Mouse (Mus musculus) midbrain, embryonic 12.5 days (tissue): Measurements from ENCODE around the gene Slc11a1. TPM values are rescaled to one million over a fixed set of nuclear protein-coding genes. Genes with fewer than 3 reads are reported as not detected.

Source experiments
- ATAC-seq: fragments of 200-750 bp; cut with Nextera tagmentation; 2 replicates; pipeline ENCODE4 v1.8.0; 2017; ENCODE audit warnings: low read depth, moderate TSS enrichment, moderate library complexity; ENCODE audit not compliant: low FRiP score
- H3K27ac ChIP-seq: fragments of 300-500 bp; sonication (generic); replicated peaks from 2 replicates; pipeline ENCODE4 v1.5.1; 2016; ENCODE audit warnings: mild to moderate bottlenecking
- H3K27me3 ChIP-seq: fragments of 300-500 bp; sonication (generic); 2 replicates; pipeline ENCODE4 v1.6.1; 2016; ENCODE audit warnings: mild to moderate bottlenecking
- H3K36me3 ChIP-seq: fragments of 300-500 bp; sonication (generic); 2 replicates; pipeline ENCODE4 v1.6.1; 2016
- H3K4me1 ChIP-seq: fragments of 300-500 bp; sonication (generic); 2 replicates; pipeline ENCODE4 v1.6.1; 2016
- H3K4me2 ChIP-seq: fragments of 300-500 bp; sonication (generic); replicated peaks from 2 replicates; pipeline ENCODE4 v1.6.1; 2016; ENCODE audit warnings: mild to moderate bottlenecking, moderate library complexity
- H3K4me3 ChIP-seq: fragments of 300-500 bp; sonication (generic); 2 replicates; pipeline ENCODE4 v1.5.1; 2016; ENCODE audit warnings: mild to moderate bottlenecking
- H3K9ac ChIP-seq: fragments of 300-500 bp; sonication (generic); replicated peaks from 2 replicates; pipeline ENCODE4 v1.6.1; 2016; ENCODE audit warnings: mild to moderate bottlenecking, moderate library complexity
- H3K9me3 ChIP-seq: fragments of 300-500 bp; sonication (generic); 2 replicates; pipeline ENCODE4 v1.6.1; 2016; ENCODE audit warnings: mild to moderate bottlenecking
- WGBS: fragments of 180-500 bp; shearing (Covaris S2); methylation state at CpG from one replicate; pipeline ENCODE4 v1.1.7; 2016; 5-methylcytosine and 5-hydroxymethylcytosine counted together
- polyA plus RNA-seq: library from polyadenylated mRNA; unstranded; fragments of >200 nt; fragmentation: Nextera tagmentation; extraction: Ambion mirVana; gene quantifications from 2 replicates; pipeline ENCODE4 v1.2.1, GENCODE M21; 2016

The Slc11a1 gene
- polyA plus RNA-seq, 1 experiment from 2014 or later = 2.4 TPM

- H3K9me3 ChIP-seq = no peaks in the 10 kb centered on the region
- ATAC-seq = no peak
- no peak overlapping the region for H3K27ac ChIP-seq
- H3K27me3 ChIP-seq = no peaks in the 10 kb centered on the region
- no peak overlapping the region for H3K9ac ChIP-seq
- peaks cover 2% of the 10 kb centered on the region; the same call in 1 of the 2 replicates for H3K4me1 ChIP-seq
- 88% methylated on average over 10 of the region's 10 CpGs for WGBS
- no peak overlapping the region for H3K4me2 ChIP-seq
- H3K4me3 ChIP-seq = no peak overlapping the region
- H3K36me3 ChIP-seq = no peaks in the 10 kb centered on the region
Observed at GRCm38 (mm10) chr1:74381588-74382021, 6.6 kb downstream of the Slc11a1 start.

GRCm38 (mm10) chr1:74383385-74383784 lies 8.4 kb downstream of the Slc11a1 start:
- Histone ChIP-seq H3K9me3 (no peaks in the 10 kb centered on the region), H3K36me3 (no peaks in the 10 kb centered on the region), H3K27ac (no peak overlapping the region), H3K4me1 (peaks cover 9% of the 10 kb centered on the region), H3K4me3 (no peak overlapping the region), H3K27me3 (peaks cover 4% of the 10 kb centered on the region), H3K4me2 (no peak overlapping the region), H3K9ac (no peak overlapping the region)
- ATAC-seq = no peak
- WGBS = 89% methylated on average over 13 of the region's 13 CpGs

GRCm38 (mm10) chr1:74384525-74384924 lies 9.5 kb downstream of the Slc11a1 start:
- Histone ChIP-seq H3K36me3 (no peaks in the 10 kb centered on the region), H3K9me3 (no peaks in the 10 kb centered on the region), H3K27ac (no peak overlapping the region), H3K4me3 (no peak overlapping the region), H3K27me3 (peaks cover 15% of the 10 kb centered on the region), H3K9ac (no peak overlapping the region), H3K4me1 (peaks cover 9% of the 10 kb centered on the region), H3K4me2 (no peak overlapping the region)
- ATAC-seq = no peak
- 83% methylated on average over 8 of the region's 8 CpGs for WGBS

- 92% methylated on average over 10 of the region's 10 CpGs for WGBS
- H3K27ac ChIP-seq = no peak overlapping the region
- peaks cover 21% of the 10 kb centered on the region for H3K27me3 ChIP-seq
- H3K36me3 ChIP-seq = no peaks in the 10 kb centered on the region
- no peaks in the 10 kb centered on the region for H3K9me3 ChIP-seq
- no peak overlapping the region for H3K9ac ChIP-seq
- H3K4me2 ChIP-seq = no peak overlapping the region
- no peak for ATAC-seq
- H3K4me1 ChIP-seq = peaks cover 13% of the 10 kb centered on the region
- no peak overlapping the region for H3K4me3 ChIP-seq
Observed at GRCm38 (mm10) chr1:74385064-74385463, 10.1 kb downstream of the Slc11a1 start.

- Histone ChIP-seq H3K4me3 (no peak overlapping the region), H3K36me3 (no peaks in the 10 kb centered on the region), H3K9me3 (no peaks in the 10 kb centered on the region), H3K27ac (no peak overlapping the region), H3K27me3 (peaks cover 25% of the 10 kb centered on the region), H3K9ac (no peak overlapping the region), H3K4me2 (no peak overlapping the region), H3K4me1 (peaks cover 18% of the 10 kb centered on the region)
- ATAC-seq = no peak
- 88% methylated on average over 8 of the region's 8 CpGs for WGBS
Observed at GRCm38 (mm10) chr1:74385531-74385930, 10.5 kb downstream of the Slc11a1 start.

GRCm38 (mm10) chr1:74386363-74386713 lies 11.3 kb downstream of the Slc11a1 start:
- peak overlapping the region; percentile 70 for H3K4me2 ChIP-seq
- ATAC-seq = no peak; the same call in 1 of the 2 replicates
- 59% methylated on average over 7 of the region's 10 CpGs for WGBS
- H3K4me1 ChIP-seq = peaks cover 20% of the 10 kb centered on the region
- peaks cover 29% of the 10 kb centered on the region for H3K27me3 ChIP-seq
- peak overlapping the region; percentile 75 for H3K4me3 ChIP-seq
- peak overlapping the region; percentile 63 for H3K9ac ChIP-seq
- no peaks in the 10 kb centered on the region for H3K36me3 ChIP-seq
- H3K27ac ChIP-seq = peak overlapping the region; percentile 93
- no peaks in the 10 kb centered on the region for H3K9me3 ChIP-seq

GRCm38 (mm10) chr1:74386714-74387385 lies 11.9 kb downstream of the Slc11a1 start:
- peak; percentile 87 for ATAC-seq
- H3K4me3 ChIP-seq = peak overlapping the region; percentile 75
- H3K36me3 ChIP-seq = no peaks in the 10 kb centered on the region
- no peaks in the 10 kb centered on the region for H3K9me3 ChIP-seq
- under 1% methylated on average over 26 of the region's 26 CpGs for WGBS
- H3K27me3 ChIP-seq = peaks cover 29% of the 10 kb centered on the region
- H3K4me2 ChIP-seq = peak overlapping the region; percentile 70
- H3K9ac ChIP-seq = peak overlapping the region; percentile 63
- peak overlapping the region; percentile 93 for H3K27ac ChIP-seq
- peaks cover 20% of the 10 kb centered on the region for H3K4me1 ChIP-seq

- H3K9ac ChIP-seq = 0 out of 2 replicates have a peak overlapping the region, but pooled peaks have one; percentile 11
- WGBS = 56% methylated on average over 15 of the region's 15 CpGs
- peaks cover 25% of the 10 kb centered on the region for H3K4me1 ChIP-seq
- H3K27me3 ChIP-seq = peaks cover 29% of the 10 kb centered on the region
- H3K27ac ChIP-seq = peak overlapping the region; percentile 93
- no peaks in the 10 kb centered on the region for H3K9me3 ChIP-seq
- H3K4me2 ChIP-seq = peak overlapping the region; percentile 70
- H3K4me3 ChIP-seq = peak overlapping the region; percentile 75
- no peaks in the 10 kb centered on the region for H3K36me3 ChIP-seq
- ATAC-seq = no peak
Observed at GRCm38 (mm10) chr1:74387386-74387988, 12.5 kb downstream of the Slc11a1 start.

- Histone ChIP-seq H3K4me2 (no peak overlapping the region), H3K9me3 (no peaks in the 10 kb centered on the region), H3K4me3 (no peak overlapping the region), H3K27ac (no peak overlapping the region), H3K36me3 (no peaks in the 10 kb centered on the region), H3K27me3 (peaks cover 29% of the 10 kb centered on the region), H3K9ac (no peak overlapping the region), H3K4me1 (peaks cover 34% of the 10 kb centered on the region)
- WGBS = 75% methylated on average over 7 of the region's 7 CpGs
- no peak for ATAC-seq
Observed at GRCm38 (mm10) chr1:74388398-74388920, 13.5 kb downstream of the Slc11a1 start.

GRCm38 (mm10) chr1:74389831-74390286 lies 14.9 kb downstream of the Slc11a1 start:
- H3K27ac ChIP-seq = no peak overlapping the region
- H3K9ac ChIP-seq = 0 out of 2 replicates have a peak overlapping the region, but pooled peaks have one; percentile 1

GRCm38 (mm10) chr1:74390287-74390906 lies 15.4 kb downstream of the Slc11a1 start:
- Histone ChIP-seq H3K27me3 (peaks cover 29% of the 10 kb centered on the region), H3K36me3 (peaks cover 18% of the 10 kb centered on the region), H3K9ac (no peak overlapping the region), H3K27ac (no peak overlapping the region), H3K4me2 (peak overlapping the region; percentile 93), H3K4me3 (peak overlapping the region; percentile 9), H3K9me3 (no peaks in the 10 kb centered on the region), H3K4me1 (peaks cover 34% of the 10 kb centered on the region)
- ATAC-seq = no peak
- 7% methylated on average over 21 of the region's 21 CpGs for WGBS

More at GRCm38 (mm10) chr1:74389831-74390286, 14.9 kb downstream of the Slc11a1 start:
- 3% methylated on average over 29 of the region's 29 CpGs for WGBS
- Histone ChIP-seq H3K36me3 (peaks cover 13% of the 10 kb centered on the region), H3K4me3 (peak overlapping the region; percentile 9), H3K27me3 (peaks cover 29% of the 10 kb centered on the region), H3K9me3 (no peaks in the 10 kb centered on the region), H3K4me2 (peak overlapping the region; percentile 93), H3K4me1 (peaks cover 34% of the 10 kb centered on the region)
- no peak for ATAC-seq
